Mouse (Mus musculus): ENCODE measurements at regions not wholly inside any gene's neighbourhood (a gene's known extent, or its start where the extent isn't known, plus 50 kb on each side); places are given as distances from the start of the nearest gene placed in this dataset.

DNA sequence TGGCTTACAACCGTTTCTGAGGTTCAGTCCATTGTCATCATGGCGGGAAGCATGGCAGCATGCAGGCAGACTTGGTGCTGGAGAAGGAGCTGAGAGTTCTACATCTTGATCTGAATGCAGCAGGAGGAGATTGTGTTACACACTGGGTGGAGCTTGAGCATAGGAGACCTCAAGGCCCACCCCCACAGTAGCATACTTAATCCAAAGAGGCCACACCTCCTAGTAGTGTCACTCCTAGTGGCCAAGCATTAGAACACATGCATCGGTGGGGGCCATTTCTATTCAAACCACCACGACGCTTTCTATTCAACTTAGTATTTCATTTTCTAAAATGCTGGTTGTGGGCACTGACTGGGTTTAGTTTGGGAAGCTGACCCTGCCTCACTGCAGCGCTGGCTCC, 99.1 kb upstream of the Sulf2 start:
- no peak for TF ChIP-seq ZNF384 (IDR thresholded peaks at IDR 0.05; ENCODE audit: low read depth, low read length)
- no peak for TF ChIP-seq CHD2 (IDR thresholded peaks at IDR 0.05; ENCODE audit: low read depth, low read length)
- TF ChIP-seq ZC3H11A (IDR thresholded peaks at IDR 0.05; ENCODE audit: borderline replicate concordance, low read depth, low read length): no peak
